Mouse (Mus musculus) stomach, adult 2 months (tissue): ENCODE results near the gene Prl6a1. TPM values are rescaled to one million over a fixed set of nuclear protein-coding genes. Genes with fewer than 3 reads are reported as not detected.

Experiments
- polyA plus RNA-seq: library from polyadenylated mRNA; depleted of rRNA; stranded (reverse); fragments of >200 nt; gene quantifications from 2 replicates; pipeline ENCODE4 v1.2.3, GENCODE M21; 2012; rRNA removed

The Prl6a1 gene
- polyA plus RNA-seq, result not detected in 2 replicates

GRCm38 (mm10) chr13:27312334-27313225 is at the start of gene Prl6a1:
Gene Prl6a1 (plus strand): TSS chr13:27312627.

GRCm38 (mm10) chr13:27345373-27345772 is 32.9 kb downstream of the Prl6a1 start, which contains the start of gene Prl8a2:
Gene Prl8a2 (plus strand): TSS chr13:27345673.

Other genes with a start within 250 kb of the Prl6a1 start
- gene Prl3d1, start 218.4 kb upstream of the Prl6a1 start, polyA plus RNA-seq, result not detected in 2 replicates
- gene Prl3d2, start 190.9 kb upstream of the Prl6a1 start, polyA plus RNA-seq, result not detected in 2 replicates
- not detected in 2 replicates for gene Prl3d3, start 155.8 kb upstream of the Prl6a1 start, polyA plus RNA-seq
- gene Prl3c1, start 116.0 kb upstream of the Prl6a1 start, polyA plus RNA-seq, result not detected in 2 replicates
- gene Prl3b1, start 70.8 kb upstream of the Prl6a1 start, polyA plus RNA-seq, result not detected in 2 replicates
- gene Prl3a1, start 53.2 kb upstream of the Prl6a1 start, polyA plus RNA-seq, result not detected in 2 replicates
- not detected in 2 replicates for gene Prl8a2, start 33.0 kb downstream of the Prl6a1 start, polyA plus RNA-seq
- not detected in 2 replicates for gene Prl2b1, start 78.2 kb downstream of the Prl6a1 start, polyA plus RNA-seq
- gene Prl8a6, start 126.1 kb downstream of the Prl6a1 start, polyA plus RNA-seq, result not detected in 2 replicates
- not detected in 2 replicates for gene Prl8a8, start 200.6 kb downstream of the Prl6a1 start, polyA plus RNA-seq